Mouse (Mus musculus) MEL (cell line): Measurements from ENCODE around the gene Fam107b. TPM values are rescaled to one million over a fixed set of nuclear protein-coding genes. Genes with fewer than 3 reads are reported as not detected.
"Not testable (repeated sequence)": the region's sequence is repeated elsewhere in the genome, so short reads cannot be mapped to it uniquely, and the experiment has no call there.

Experiments
- DNase-seq: peaks from one replicate; pipeline ENCODE4 v3.0.0; 2011; ENCODE audit warnings: low read depth, low spot score
- H3K27ac ChIP-seq: 2 replicates; pipeline ENCODE4 v1.5.1; 2012; ENCODE audit warnings: low read depth, mild to moderate bottlenecking, control low read depth, low read length, moderate library complexity; ENCODE audit not compliant: control insufficient read depth
- H3K27me3 ChIP-seq, 2 experiments: fragments of 150-350 bp in 1 of 2; sonication (generic) in 1 of 2; 2 replicates each; pipeline ENCODE4 v1.6.1; 2012; ENCODE audit warnings: low read length in 2 of 2, mild to moderate bottlenecking in 2 of 2, improper control_type of control experiment in 1 of 2, moderate library complexity in 1 of 2; ENCODE audit not compliant: insufficient read depth in 2 of 2, control insufficient read depth in 1 of 2
- H3K36me3 ChIP-seq, 2 experiments: 2 replicates each; pipeline ENCODE4 v1.6.1; 2012 to 2014; ENCODE audit warnings: low read length in 2 of 2, improper control_type of control experiment in 1 of 2, inconsistent platforms in 1 of 2, mild to moderate bottlenecking in 1 of 2; ENCODE audit not compliant: insufficient read depth in 2 of 2, control insufficient read depth in 1 of 2
- H3K4me1 ChIP-seq, 2 experiments: fragments of 150-350 bp in 1 of 2; sonication (generic) in 1 of 2; 2 replicates each; pipeline ENCODE4 v1.6.1; 2012; ENCODE audit warnings: low read length in 2 of 2, improper control_type of control experiment in 1 of 2, mild to moderate bottlenecking in 1 of 2; ENCODE audit not compliant: insufficient read depth in 2 of 2, control insufficient read depth in 1 of 2
- H3K4me3 ChIP-seq, 2 experiments: fragments of 150-350 bp in 1 of 2; sonication (generic) in 1 of 2; 2 replicates each; pipeline ENCODE4 v1.5.1; 2012; ENCODE audit warnings: low read depth in 2 of 2, low read length in 2 of 2, mild to moderate bottlenecking in 2 of 2, moderate library complexity in 2 of 2, control low read depth in 1 of 2, improper control_type of control experiment in 1 of 2; ENCODE audit not compliant: control insufficient read depth in 1 of 2, insufficient read depth in 1 of 2
- H3K79me2 ChIP-seq: 2 replicates; pipeline ENCODE4 v1.6.1; 2012; ENCODE audit warnings: mild to moderate bottlenecking, low read length, moderate library complexity; ENCODE audit not compliant: control insufficient read depth, poor library complexity, insufficient read depth
- H3K9ac ChIP-seq: 2 replicates; pipeline ENCODE4 v1.6.1; 2012; ENCODE audit warnings: low read depth, mild to moderate bottlenecking, control low read depth, low read length, moderate library complexity; ENCODE audit not compliant: control insufficient read depth, poor library complexity, severe bottlenecking
- H3K9me3 ChIP-seq: fragments of 150-350 bp; sonication (generic); replicated peaks from 2 replicates; pipeline ENCODE4 v1.6.1; 2012; ENCODE audit warnings: mild to moderate bottlenecking, low read length, improper control_type of control experiment, moderate library complexity; ENCODE audit not compliant: insufficient read depth
- CHD2 ChIP-seq: IDR thresholded peaks from 2 replicates; pipeline ENCODE4 v1.6.1; 2011; ENCODE audit warnings: low read length, improper control_type of control experiment
- CTCF ChIP-seq, 3 experiments: IDR thresholded peaks in 2 of 3; conservative IDR thresholded peaks in 1 of 3; 2 replicates each; pipeline ENCODE4 v1.5.1; 2011 to 2012; ENCODE audit warnings: low read length in 3 of 3, low read depth in 2 of 3, mild to moderate bottlenecking in 2 of 3, improper control_type of control experiment in 1 of 3, inconsistent platforms in 1 of 3, mixed read lengths in 1 of 3, moderate library complexity in 1 of 3; ENCODE audit not compliant: control insufficient read depth in 1 of 3, insufficient read depth in 1 of 3, poor library complexity in 1 of 3, severe bottlenecking in 1 of 3
- ELF1 ChIP-seq: IDR thresholded peaks from 2 replicates; pipeline ENCODE4 v1.6.1; 2014; ENCODE audit warnings: low read depth, mild to moderate bottlenecking, inconsistent platforms, low read length, improper control_type of control experiment, moderate library complexity
- EP300 ChIP-seq, 2 experiments: IDR thresholded peaks; 2 replicates each; pipeline ENCODE4 v1.6.1; 2011; ENCODE audit warnings: improper control_type of control experiment in 2 of 2, low read length in 2 of 2, low read depth in 1 of 2, mild to moderate bottlenecking in 1 of 2
- GATA1 ChIP-seq: IDR thresholded peaks from 2 replicates; pipeline ENCODE4 v1.6.1; 2011; ENCODE audit warnings: low read depth, low read length, improper control_type of control experiment
- MEF2A ChIP-seq: IDR thresholded peaks from 2 replicates; pipeline ENCODE4 v1.6.1; 2014; ENCODE audit warnings: low read depth, mild to moderate bottlenecking, inconsistent platforms, low read length, improper control_type of control experiment; ENCODE audit not compliant: poor library complexity, insufficient replicate concordance, severe bottlenecking; ENCODE audit errors: extremely low read depth
- MYB ChIP-seq: IDR thresholded peaks from 2 replicates; pipeline ENCODE4 v1.6.1; 2011; ENCODE audit warnings: mild to moderate bottlenecking, low read depth, low read length, improper control_type of control experiment
- MYC ChIP-seq: IDR thresholded peaks from 2 replicates; pipeline ENCODE4 v1.6.1; 2011; ENCODE audit warnings: low read depth, mild to moderate bottlenecking, low read length, improper control_type of control experiment, moderate library complexity
- NELFE ChIP-seq: IDR thresholded peaks from 2 replicates; pipeline ENCODE4 v1.6.1; 2011; ENCODE audit warnings: low read depth, low read length, improper control_type of control experiment
- TAL1 ChIP-seq: IDR thresholded peaks from 2 replicates; pipeline ENCODE4 v1.6.1; 2012; ENCODE audit warnings: mild to moderate bottlenecking, inconsistent platforms, low read length, moderate library complexity, mixed read lengths
- TCF12 ChIP-seq: IDR thresholded peaks from 2 replicates; pipeline ENCODE4 v1.6.1; 2014; ENCODE audit warnings: low read depth, mild to moderate bottlenecking, inconsistent platforms, low read length, improper control_type of control experiment, moderate library complexity
- ZNF384 ChIP-seq: IDR thresholded peaks from 2 replicates; pipeline ENCODE4 v1.6.1; 2012; ENCODE audit warnings: low read depth, mild to moderate bottlenecking, inconsistent platforms, low read length, improper control_type of control experiment
- polyA plus RNA-seq, 2 experiments: library from polyadenylated mRNA; stranded (reverse) in 1 of 2; unstranded in 1 of 2; fragments of >175 nt in 1 of 2; fragments of >200 nt in 1 of 2; gene quantifications; 2 replicates each; pipeline versions ENCODE4 v1.2.1 to v1.2.4; 2012; ENCODE audit warnings: low replicate concordance in 2 of 2, low read depth in 1 of 2; ENCODE audit not compliant: insufficient read length in 2 of 2, insufficient read depth in 1 of 2, missing spikeins in 1 of 2
- total RNA-seq: library from RNA; depleted of rRNA; stranded (reverse); fragments of 300-350 nt; gene quantifications from 2 replicates; pipeline ENCODE4 v1.2.3, GENCODE M21; 2012

The Fam107b gene
- total and polyA plus RNA-seq, 3 experiments, result 10.0 to 15.5 TPM; not detected in 1

- no peak for TF ChIP-seq MEF2A
- TF ChIP-seq, all 39 proteins: peak for 6
Observed at GRCm38 (mm10) chr2:3704311-3705162, 134.2 kb downstream of the Fam107b start (continued).

- Histone ChIP-seq H3K4me3 (peak overlapping the region in 1 of 2 experiments; percentile 6; a peak in 1 of 4 replicates), H3K36me3 (peaks cover 0 to 27% of the 10 kb centered on the region in 2 experiments; a peak in 2 of 4 replicates), H3K4me1 (peaks cover 18 to 23% of the 10 kb centered on the region in 2 experiments), H3K27ac (peak overlapping the region; percentile 77)
- peak; percentile 38 for DNase-seq
- H3K79me2 ChIP-seq, H3K9ac ChIP-seq, H3K27me3 ChIP-seq, H3K9me3 ChIP-seq: not testable (repeated sequence)
- peak; percentile 54; the same call in 1 of the 2 replicates for TF ChIP-seq MYB
- TF ChIP-seq TCF12, result peak; percentile 51
- 0 out of 2 replicates have a peak, but pooled peaks have one; percentile 22 for TF ChIP-seq GATA1
- peak; percentile 62 to 77 for TF ChIP-seq EP300 (IDR thresholded peaks at IDR 0.05; ENCODE audit: low read depth in 1 of 2, low read length in 2 of 2)
Observed at GRCm38 (mm10) chr2:3705283-3705682, 135.0 kb downstream of the Fam107b start.

- Histone ChIP-seq H3K9ac (no peak overlapping the region), H3K79me2 (no peaks in the 10 kb centered on the region), H3K4me3 (no peak overlapping the region), H3K4me1 (peaks cover 18 to 25% of the 10 kb centered on the region in 2 experiments), H3K9me3 (no peaks in the 10 kb centered on the region), H3K27ac (no peak overlapping the region), H3K36me3 (peaks cover 0 to 30% of the 10 kb centered on the region in 2 experiments; a peak in 2 of 4 replicates), H3K27me3 (no peaks in the 10 kb centered on the region)
- no peak for DNase-seq
- TF ChIP-seq ELF1 (no peak), NELFE (no peak), MYB (no peak), MEF2A (no peak), CTCF (IDR thresholded peaks at IDR 0.05 in 2 of 3, conservative IDR thresholded peaks at IDR 0.05 in 1 of 3; ENCODE audit: control insufficient read depth in 1 of 3, insufficient read depth in 1 of 3, low read depth in 2 of 3, low read length in 3 of 3, poor library complexity in 1 of 3, severe bottlenecking in 1 of 3) (no peak), ZNF384 (no peak), TAL1 (no peak), MYC (no peak), CHD2 (no peak)
Observed at GRCm38 (mm10) chr2:3707236-3707635, 136.9 kb downstream of the Fam107b start.
